Mouse (Mus musculus) hindbrain, embryonic 16.5 days (tissue): ENCODE results near the gene Atox1. TPM values are rescaled to one million over a fixed set of nuclear protein-coding genes. Genes with fewer than 3 reads are reported as not detected.

ENCODE experiments used
- ATAC-seq: fragments of 200-750 bp; cut with Nextera tagmentation; 2 replicates; pipeline ENCODE4 v1.8.0; 2017; ENCODE audit warnings: moderate TSS enrichment, moderate library complexity
- H3K27ac ChIP-seq: fragments of 300-500 bp; sonication (generic); 2 replicates; pipeline ENCODE4 v1.5.1; 2014; ENCODE audit warnings: low read depth, mild to moderate bottlenecking, control low read depth, low read length, moderate library complexity
- H3K27me3 ChIP-seq: fragments of 300-500 bp; sonication (generic); replicated peaks from 2 replicates; pipeline ENCODE4 v1.6.1; 2014; ENCODE audit warnings: low read length; ENCODE audit not compliant: control insufficient read depth, insufficient read depth
- H3K36me3 ChIP-seq: fragments of 300-500 bp; sonication (generic); 2 replicates; pipeline ENCODE4 v1.6.1; 2014; ENCODE audit warnings: mild to moderate bottlenecking, low read length, moderate library complexity, mixed read lengths; ENCODE audit not compliant: control insufficient read depth, insufficient read depth
- H3K4me1 ChIP-seq: fragments of 300-500 bp; sonication (generic); 2 replicates; pipeline ENCODE4 v1.6.1; 2014; ENCODE audit warnings: low read depth, low read length; ENCODE audit not compliant: control insufficient read depth, insufficient read depth
- H3K4me2 ChIP-seq: fragments of 300-500 bp; sonication (generic); 2 replicates; pipeline ENCODE4 v1.6.1; 2014; ENCODE audit warnings: mild to moderate bottlenecking, low read length, control low read depth, moderate library complexity
- H3K4me3 ChIP-seq: fragments of 300-500 bp; sonication (generic); 2 replicates; pipeline ENCODE4 v1.5.1; 2014; ENCODE audit warnings: mild to moderate bottlenecking, low read length, control low read depth, moderate library complexity
- H3K9ac ChIP-seq: fragments of 300-500 bp; sonication (generic); 2 replicates; pipeline ENCODE4 v1.6.1; 2014; ENCODE audit warnings: low read depth, mild to moderate bottlenecking, control low read depth, low read length, moderate library complexity
- H3K9me3 ChIP-seq: fragments of 300-500 bp; sonication (generic); 2 replicates; pipeline ENCODE4 v1.6.1; 2014; ENCODE audit warnings: mild to moderate bottlenecking, low read length, moderate library complexity; ENCODE audit not compliant: control insufficient read depth
- whole genome bisulfite sequencing: fragments of 180-500 bp; shearing (Covaris S2); extraction: QIAGEN DNeasy Blood & Tissue Kit; methylation state at CpG from one replicate; pipeline ENCODE4 v1.1.7; 2014; 5-methylcytosine and 5-hydroxymethylcytosine counted together
- polyA plus RNA-seq: library from polyadenylated mRNA; unstranded; fragments of >200 nt; fragmentation: Nextera tagmentation; extraction: Ambion mirVana; gene quantifications from 2 replicates; pipeline ENCODE4 v1.2.1, GENCODE M21; 2015

Gene Atox1
- 251 and 264 TPM in 2 replicates for polyA plus RNA-seq

DNA sequence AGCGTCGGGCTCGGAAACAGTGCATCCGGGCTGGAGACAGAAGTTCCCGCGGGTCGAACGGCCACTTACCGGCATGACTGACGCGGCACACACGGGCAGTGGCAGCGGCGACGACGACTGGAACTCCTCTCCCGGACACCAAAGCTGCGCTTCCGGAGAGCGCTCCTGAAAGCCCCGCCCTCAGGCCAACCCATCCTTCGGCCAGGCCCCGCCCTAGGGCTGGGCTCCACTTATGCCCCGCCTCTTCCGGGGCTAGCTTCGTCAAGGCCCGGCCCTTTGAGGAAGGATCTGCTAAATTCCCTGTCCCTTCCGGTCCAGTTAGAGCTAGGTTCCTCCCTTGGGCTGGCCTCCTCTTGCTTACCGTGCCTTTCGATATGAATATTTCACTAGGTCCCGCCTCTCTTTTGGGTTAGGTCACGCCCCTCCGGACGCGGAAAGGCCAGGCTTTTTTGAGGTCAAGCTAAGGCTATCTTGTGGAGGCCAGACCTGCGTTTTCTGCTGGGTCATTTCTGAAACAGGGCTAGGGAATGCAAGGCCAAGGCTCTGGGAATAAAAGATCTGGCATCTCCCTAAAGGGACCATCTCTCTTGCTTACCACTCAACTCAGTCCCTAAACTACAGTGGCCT is at the start of gene Atox1:
Gene Atox1 (minus strand): TSS at position 221 of the 627 bp plus-strand sequence.
- peak; percentile 98 for ATAC-seq
- peak within 1 kb of the TSS; percentile 71 for H3K27ac ChIP-seq
- H3K4me1 ChIP-seq = peaks cover 14% of the 10 kb centered on the region
- H3K36me3 ChIP-seq = no peaks in the 10 kb centered on the region
- under 1% methylated on average over 24 of the region's 36 CpGs for WGBS
- H3K9ac ChIP-seq = peak within 1 kb of the TSS; percentile 66
- peak within 1 kb of the TSS; percentile 89 for H3K4me2 ChIP-seq
- H3K27me3 ChIP-seq = no peaks in the 10 kb centered on the region
- H3K4me3 ChIP-seq = peak within 1 kb of the TSS; percentile 56
- no peaks in the 10 kb centered on the region for H3K9me3 ChIP-seq

DNA sequence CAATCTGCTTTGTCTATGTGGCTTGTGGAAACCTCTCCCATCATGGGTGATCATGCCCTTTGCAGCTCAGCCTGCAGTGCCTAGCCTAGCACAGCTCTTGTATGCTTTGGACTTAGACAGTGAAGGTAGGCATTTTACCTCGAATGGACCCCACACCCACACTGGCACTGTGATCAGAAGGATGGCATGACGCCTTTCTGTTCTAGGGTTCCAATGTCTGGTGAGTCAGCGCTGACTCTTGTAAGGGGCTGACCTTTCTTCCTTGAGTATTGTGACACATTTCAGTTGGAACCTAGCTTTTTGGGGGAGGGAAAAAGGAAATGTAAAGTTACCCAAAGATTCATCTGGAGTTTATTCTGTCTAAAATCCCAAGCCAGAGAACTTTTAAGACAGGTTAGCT is 44.4 kb upstream of the Atox1 start:
- H3K9ac ChIP-seq = no peak overlapping the region
- H3K27me3 ChIP-seq = no peaks in the 10 kb centered on the region
- H3K4me1 ChIP-seq = no peaks in the 10 kb centered on the region
- H3K27ac ChIP-seq = no peak overlapping the region
- no peak for ATAC-seq
- no peak overlapping the region for H3K4me3 ChIP-seq
- H3K4me2 ChIP-seq = no peak overlapping the region
- 87% methylated on average over 3 of the region's 3 CpGs for WGBS
- H3K9me3 ChIP-seq = no peaks in the 10 kb centered on the region
- peaks cover 15% of the 10 kb centered on the region for H3K36me3 ChIP-seq

DNA sequence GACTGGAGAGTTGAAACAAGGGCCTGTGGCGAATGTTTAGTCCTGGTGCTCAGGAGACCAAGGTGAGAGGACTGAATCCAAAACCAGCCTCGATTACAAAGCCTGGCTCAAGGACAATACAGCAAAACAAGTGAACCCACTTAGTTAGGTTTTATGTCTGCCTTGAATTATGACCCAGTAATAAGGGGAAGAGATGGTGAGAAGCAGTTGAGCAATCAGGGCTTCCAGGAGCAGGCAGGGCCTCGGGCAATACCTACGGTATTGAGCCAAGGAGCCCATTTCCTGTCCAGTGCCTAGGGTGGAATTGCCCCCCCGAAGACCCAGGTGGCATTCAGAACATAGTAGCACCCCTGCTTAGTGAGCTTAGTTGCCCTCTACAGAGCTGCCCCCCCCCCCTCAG is 41.8 kb upstream of the Atox1 start:
- Histone ChIP-seq H3K9me3 (no peaks in the 10 kb centered on the region), H3K36me3 (peaks cover 25% of the 10 kb centered on the region), H3K9ac (no peak overlapping the region), H3K27ac (no peak overlapping the region), H3K4me1 (no peaks in the 10 kb centered on the region), H3K4me2 (no peak overlapping the region), H3K27me3 (no peaks in the 10 kb centered on the region), H3K4me3 (no peak overlapping the region)
- 79% methylated on average over 5 of the region's 5 CpGs for WGBS
- no peak for ATAC-seq

DNA sequence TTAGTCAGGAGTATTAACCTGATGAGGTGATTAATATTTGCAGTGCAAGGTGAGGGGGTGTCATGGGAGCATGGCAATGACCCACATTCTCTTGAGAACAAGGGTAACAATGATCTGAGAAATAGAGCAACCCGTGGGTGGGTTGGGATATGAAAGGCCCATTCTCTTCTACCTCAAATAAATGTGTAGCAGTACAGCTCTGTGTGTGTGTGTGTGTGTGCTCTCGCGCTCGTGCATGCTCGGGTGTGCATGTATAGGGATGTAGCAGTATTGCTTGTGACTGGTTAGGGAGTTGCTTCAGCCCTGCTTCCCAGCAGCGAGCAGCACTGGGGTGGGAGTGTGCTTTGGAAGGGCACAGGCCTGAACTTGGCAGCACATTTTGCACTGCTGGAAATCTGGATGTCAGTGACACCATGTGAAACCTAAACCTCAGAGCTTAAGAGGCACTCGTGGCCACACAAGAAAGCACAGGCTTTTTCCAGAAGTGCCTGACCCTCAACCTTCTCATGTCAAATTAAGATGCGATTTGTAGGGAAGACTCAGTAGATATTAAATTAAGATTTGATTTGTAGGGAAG is 41.0 kb upstream of the Atox1 start:
- no peaks in the 10 kb centered on the region for H3K27me3 ChIP-seq

DNA sequence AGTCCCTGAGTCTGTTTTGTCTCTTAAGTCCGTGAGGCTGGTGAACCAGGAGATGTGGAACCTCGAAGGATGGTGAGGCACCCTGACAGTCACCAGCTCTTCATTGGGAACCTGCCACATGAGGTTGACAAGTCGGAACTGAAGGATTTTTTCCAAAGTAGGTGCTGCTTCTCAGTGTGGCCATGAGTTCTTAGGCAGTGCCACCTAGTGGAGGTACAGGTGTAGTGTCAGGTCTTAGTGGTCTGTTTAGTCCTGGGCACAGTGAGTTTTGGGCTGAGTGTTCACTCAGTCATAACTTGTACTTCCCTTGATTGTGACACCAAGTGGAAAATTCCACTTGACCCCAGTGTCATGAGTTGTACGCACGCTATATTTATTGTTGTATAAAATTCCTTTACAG is 36.8 kb upstream of the Atox1 start:
- Histone ChIP-seq H3K4me2 (no peak overlapping the region), H3K9ac (no peak overlapping the region), H3K4me1 (no peaks in the 10 kb centered on the region), H3K27me3 (no peaks in the 10 kb centered on the region), H3K27ac (no peak overlapping the region), H3K4me3 (no peak overlapping the region), H3K36me3 (peaks cover 52% of the 10 kb centered on the region), H3K9me3 (no peaks in the 10 kb centered on the region)
- 70% methylated on average over 5 of the region's 5 CpGs for WGBS
- ATAC-seq = peak; percentile 61; the same call in 1 of the 2 replicates

More for the DNA sequence above, 41.0 kb upstream of the Atox1 start:
- Histone ChIP-seq H3K9me3 (no peaks in the 10 kb centered on the region), H3K4me3 (no peak overlapping the region), H3K4me1 (no peaks in the 10 kb centered on the region), H3K27ac (no peak overlapping the region), H3K9ac (no peak overlapping the region), H3K4me2 (no peak overlapping the region), H3K36me3 (peaks cover 30% of the 10 kb centered on the region)
- 82% methylated on average over 8 of the region's 8 CpGs for WGBS
- no peak for ATAC-seq

DNA sequence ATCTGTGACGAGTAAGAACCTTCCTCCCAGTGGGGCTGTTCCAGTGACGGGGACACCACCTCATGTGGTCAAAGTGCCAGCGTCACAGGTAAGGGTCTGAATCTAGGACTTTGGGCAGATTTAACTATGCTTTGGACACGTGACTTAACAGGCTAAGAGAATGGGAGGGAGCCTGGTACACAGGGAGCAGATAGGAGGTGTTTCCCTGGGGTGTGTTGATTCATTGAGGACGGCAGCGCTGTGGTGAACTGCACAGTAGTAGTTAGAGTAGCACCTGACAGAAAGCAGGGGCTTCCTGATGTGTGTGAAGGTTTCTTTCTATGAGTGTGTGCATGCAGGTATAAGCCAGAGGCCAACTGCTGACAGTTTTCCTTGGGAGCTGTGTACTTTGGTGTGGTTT is 35.1 kb upstream of the Atox1 start:
- ATAC-seq = no peak
- H3K4me2 ChIP-seq = no peak overlapping the region
- WGBS = 89% methylated on average over 6 of the region's 6 CpGs
- no peak overlapping the region for H3K4me3 ChIP-seq
- no peak overlapping the region for H3K9ac ChIP-seq
- peaks cover 52% of the 10 kb centered on the region for H3K36me3 ChIP-seq
- H3K27ac ChIP-seq = no peak overlapping the region
- H3K9me3 ChIP-seq = no peaks in the 10 kb centered on the region
- no peaks in the 10 kb centered on the region for H3K27me3 ChIP-seq
- H3K4me1 ChIP-seq = no peaks in the 10 kb centered on the region

DNA sequence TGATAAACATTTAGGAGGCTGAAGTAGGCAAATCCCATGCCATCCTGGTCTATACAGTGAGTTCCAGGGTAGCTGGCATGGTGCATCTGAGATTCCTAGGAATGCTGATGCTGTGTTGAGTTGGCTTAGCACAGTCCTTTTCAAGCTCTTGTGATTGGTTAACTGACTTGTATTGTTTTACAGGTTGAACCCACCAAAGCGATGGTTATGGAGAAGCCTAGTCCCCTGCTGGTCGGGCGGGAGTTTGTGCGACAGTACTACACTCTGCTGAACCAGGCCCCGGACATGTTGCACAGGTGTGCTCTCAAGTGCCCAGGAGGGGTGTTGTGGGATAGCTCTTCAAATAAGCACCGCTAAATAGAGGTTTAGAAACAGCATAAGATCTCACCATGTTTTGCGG is 24.4 kb upstream of the Atox1 start:
- Histone ChIP-seq H3K27ac (no peak overlapping the region), H3K4me1 (no peaks in the 10 kb centered on the region), H3K4me3 (no peak overlapping the region), H3K27me3 (no peaks in the 10 kb centered on the region), H3K36me3 (peaks cover 21% of the 10 kb centered on the region), H3K9me3 (no peaks in the 10 kb centered on the region), H3K4me2 (no peak overlapping the region), H3K9ac (no peak overlapping the region)
- no peak for ATAC-seq
- 94% methylated on average over 7 of the region's 7 CpGs for WGBS

DNA sequence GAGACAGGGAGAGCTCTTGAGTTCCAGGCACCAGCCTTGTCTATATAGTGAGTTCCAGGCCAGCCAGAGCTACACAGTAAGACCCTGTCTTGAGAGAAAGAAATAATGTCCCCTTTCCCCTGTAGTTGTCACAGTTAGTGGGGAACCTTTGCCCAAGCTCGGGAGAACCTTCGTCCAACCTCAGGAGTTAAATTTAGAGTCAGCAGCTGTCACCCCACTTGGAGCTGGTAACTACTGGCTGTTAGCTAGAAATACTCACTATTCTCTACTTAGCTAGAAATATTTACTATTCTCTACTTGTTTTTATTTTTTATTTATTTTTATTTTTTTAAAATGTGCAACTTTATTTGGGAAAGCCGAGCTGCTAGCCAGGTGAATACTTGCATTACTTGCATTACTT is 12.2 kb upstream of the Atox1 start:
- H3K4me2 ChIP-seq = no peak overlapping the region
- WGBS = 88% methylated on average over 3 of the region's 3 CpGs
- H3K9me3 ChIP-seq = no peaks in the 10 kb centered on the region
- no peak overlapping the region for H3K27ac ChIP-seq
- no peaks in the 10 kb centered on the region for H3K27me3 ChIP-seq
- H3K4me3 ChIP-seq = no peak overlapping the region
- no peak for ATAC-seq
- no peaks in the 10 kb centered on the region for H3K36me3 ChIP-seq
- H3K9ac ChIP-seq = no peak overlapping the region
- peaks cover 16% of the 10 kb centered on the region for H3K4me1 ChIP-seq

DNA sequence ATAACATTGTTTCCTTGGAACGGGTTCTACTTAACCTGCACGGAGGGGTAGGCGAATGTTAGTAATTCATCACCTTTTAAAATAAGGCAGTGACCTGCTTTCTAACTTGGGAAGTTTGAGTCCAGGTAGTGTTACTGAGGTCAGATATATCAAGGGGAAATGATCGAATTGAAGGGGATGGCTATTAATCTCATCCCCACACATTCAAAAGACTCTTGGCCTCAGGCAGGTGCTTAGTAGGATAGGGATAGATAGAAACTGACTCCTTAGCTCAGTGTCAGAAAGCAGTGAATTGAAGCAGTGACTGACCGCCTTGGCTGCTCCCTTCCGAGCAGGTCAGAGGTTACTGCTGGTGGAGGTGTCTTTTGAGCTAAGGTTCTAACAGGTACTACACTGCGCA is 10.4 kb upstream of the Atox1 start:
- H3K36me3 ChIP-seq = no peaks in the 10 kb centered on the region
- ATAC-seq = no peak
- WGBS = 92% methylated on average over 7 of the region's 7 CpGs

More for the DNA sequence above, 10.4 kb upstream of the Atox1 start:
- H3K4me1 ChIP-seq = peaks cover 19% of the 10 kb centered on the region
- no peak overlapping the region for H3K9ac ChIP-seq
- H3K27ac ChIP-seq = no peak overlapping the region
- H3K4me3 ChIP-seq = peak overlapping the region; percentile 97
- H3K4me2 ChIP-seq = peak overlapping the region; percentile 79
- no peaks in the 10 kb centered on the region for H3K27me3 ChIP-seq
- H3K9me3 ChIP-seq = no peaks in the 10 kb centered on the region
